Mouse (Mus musculus) midbrain, postnatal 0 days (tissue): ENCODE results near the gene Fat4. TPM values are rescaled to one million over a fixed set of nuclear protein-coding genes. Genes with fewer than 3 reads are reported as not detected.

ENCODE experiments used
- ATAC-seq: fragments of 200-750 bp; cut with Nextera tagmentation; 2 replicates; pipeline ENCODE4 v1.8.0; 2017; ENCODE audit warnings: moderate number of reproducible peaks, mild to moderate bottlenecking, moderate TSS enrichment, moderate library complexity; ENCODE audit not compliant: low FRiP score
- DNase-seq: peaks from one replicate; pipeline ENCODE4 v3.0.0-alpha.2; 2015; ENCODE audit warnings: low spot score
- H3K27ac ChIP-seq: fragments of 300-500 bp; sonication (generic); 2 replicates; pipeline ENCODE4 v1.5.1; 2014; ENCODE audit warnings: low read depth, mild to moderate bottlenecking, low read length, mixed read lengths
- H3K27me3 ChIP-seq: fragments of 300-500 bp; sonication (generic); 2 replicates; pipeline ENCODE4 v1.6.1; 2014; ENCODE audit warnings: low read length, control low read depth, mixed read lengths; ENCODE audit not compliant: insufficient read depth
- H3K36me3 ChIP-seq: fragments of 300-500 bp; sonication (generic); 2 replicates; pipeline ENCODE4 v1.6.1; 2014; ENCODE audit warnings: low read length, control low read depth, mixed read lengths; ENCODE audit not compliant: insufficient read depth
- H3K4me1 ChIP-seq: fragments of 300-500 bp; sonication (generic); 2 replicates; pipeline ENCODE4 v1.6.1; 2014; ENCODE audit warnings: mild to moderate bottlenecking, control low read depth, antibody characterized with exemption, low read length, mixed read lengths; ENCODE audit not compliant: insufficient read depth
- H3K4me2 ChIP-seq: fragments of 300-500 bp; sonication (generic); 2 replicates; pipeline ENCODE4 v1.6.1; 2014; ENCODE audit warnings: low read depth, mild to moderate bottlenecking, low read length, mixed read lengths; ENCODE audit not compliant: poor library complexity, severe bottlenecking
- H3K4me3 ChIP-seq: fragments of 300-500 bp; sonication (generic); 2 replicates; pipeline ENCODE4 v1.5.1; 2014; ENCODE audit warnings: low read depth, mild to moderate bottlenecking, low read length, moderate library complexity
- H3K9ac ChIP-seq: fragments of 300-500 bp; sonication (generic); replicated peaks from 2 replicates; pipeline ENCODE4 v1.6.1; 2014; ENCODE audit warnings: mild to moderate bottlenecking, low read length, moderate library complexity, mixed read lengths; ENCODE audit not compliant: poor library complexity, severe bottlenecking
- H3K9me3 ChIP-seq: fragments of 300-500 bp; sonication (generic); 2 replicates; pipeline ENCODE4 v1.6.1; 2016; ENCODE audit warnings: low read length, control low read depth
- CTCF ChIP-seq: IDR thresholded peaks from 2 replicates; pipeline ENCODE4 v1.5.1; 2016; ENCODE audit warnings: antibody characterized with exemption, mild to moderate bottlenecking
- WGBS: fragments of 180-500 bp; shearing (Covaris S2); extraction: QIAGEN DNeasy Blood & Tissue Kit; methylation state at CpG from one replicate; pipeline ENCODE4 v1.1.7; 2014; 5-methylcytosine and 5-hydroxymethylcytosine counted together
- polyA plus RNA-seq: library from polyadenylated mRNA; unstranded; fragments of >200 nt; fragmentation: Nextera tagmentation; extraction: Ambion mirVana; gene quantifications from 2 replicates; pipeline ENCODE4 v1.2.1, GENCODE M21; 2015
- total RNA-seq: library from RNA; depleted of rRNA; stranded (reverse); fragments of >200 nt; gene quantifications from 2 replicates; pipeline ENCODE4 v1.2.3, GENCODE M21; 2014; rRNA removed

Gene Fat4
- total RNA-seq (79.1 and 91.4 TPM in 2 replicates), polyA plus RNA-seq (4.0 and 5.0 TPM in 2 replicates)

DNA sequence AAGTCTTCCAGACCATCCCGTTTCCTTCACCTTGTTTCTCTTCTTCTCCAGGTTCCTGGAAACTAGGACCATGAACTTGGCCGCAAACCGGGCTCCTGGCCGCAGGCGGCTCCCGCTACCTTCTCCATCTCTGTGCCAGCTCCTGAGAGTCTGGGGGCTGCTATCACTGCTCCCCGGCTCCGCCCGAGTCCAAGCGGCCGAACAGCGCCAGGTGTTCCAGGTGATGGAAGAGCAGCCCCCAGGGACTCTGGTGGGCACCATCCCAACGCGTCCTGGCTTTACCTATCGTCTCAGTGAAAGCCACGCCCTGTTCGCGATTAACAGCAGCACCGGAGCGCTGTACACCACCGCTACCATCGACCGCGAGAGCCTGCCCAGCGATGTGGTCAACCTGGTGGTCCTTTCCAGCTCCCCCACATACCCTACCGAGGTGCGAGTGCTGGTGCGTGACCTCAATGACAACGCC is at the start of gene Fat4:
Gene Fat4 (plus strand): TSS at position 51 of the 466 bp plus-strand sequence.
- no peak for TF ChIP-seq CTCF
- peak; percentile 11; the same call in 1 of the 2 replicates for ATAC-seq
- Histone ChIP-seq H3K4me2 (peak within 1 kb of the TSS; percentile 92), H3K27me3 (no peaks in the 10 kb centered on the region), H3K27ac (peak within 1 kb of the TSS; percentile 81), H3K9ac (peak within 1 kb of the TSS; percentile 65), H3K36me3 (no peaks in the 10 kb centered on the region), H3K4me1 (peaks cover 15% of the 10 kb centered on the region; the same call in 1 of the 2 replicates), H3K4me3 (peak within 1 kb of the TSS; percentile 81), H3K9me3 (no peaks in the 10 kb centered on the region)
- WGBS, result 0% methylated on average over 29 of the region's 29 CpGs
- peak; percentile 47 for DNase-seq

GRCm38 (mm10) chr3:38839438-38839837 is 47.3 kb upstream of the Fat4 start:
- no peak for TF ChIP-seq CTCF
- DNase-seq (no peak), ATAC-seq (no peak)
- Histone ChIP-seq H3K9ac (no peak overlapping the region), H3K4me2 (no peak overlapping the region), H3K36me3 (no peaks in the 10 kb centered on the region), H3K27me3 (no peaks in the 10 kb centered on the region), H3K27ac (no peak overlapping the region), H3K9me3 (no peaks in the 10 kb centered on the region), H3K4me3 (no peak overlapping the region), H3K4me1 (no peaks in the 10 kb centered on the region)
- WGBS, result 92% methylated on average over 2 of the region's 2 CpGs

GRCm38 (mm10) chr3:38843000-38843538 is 43.7 kb upstream of the Fat4 start:
- no peak overlapping the region for H3K27ac ChIP-seq
- H3K9ac ChIP-seq, result no peak overlapping the region
- ATAC-seq (no peak), DNase-seq (peak; percentile 5)
- 55% methylated on average over 7 of the region's 7 CpGs for WGBS
- no peak for TF ChIP-seq CTCF
- no peaks in the 10 kb centered on the region for H3K27me3 ChIP-seq
- no peaks in the 10 kb centered on the region for H3K9me3 ChIP-seq
- H3K4me1 ChIP-seq, result no peaks in the 10 kb centered on the region
- H3K36me3 ChIP-seq, result no peaks in the 10 kb centered on the region
- no peak overlapping the region for H3K4me2 ChIP-seq
- H3K4me3 ChIP-seq, result no peak overlapping the region

GRCm38 (mm10) chr3:38846602-38847382 is 39.9 kb upstream of the Fat4 start:
- peak; percentile 15 for DNase-seq
- H3K4me2 ChIP-seq, result no peak overlapping the region
- TF ChIP-seq CTCF, result peak; percentile 46
- 56% methylated on average over 11 of the region's 11 CpGs for WGBS
- H3K4me3 ChIP-seq, result no peak overlapping the region
- H3K27ac ChIP-seq, result no peak overlapping the region
- H3K9me3 ChIP-seq, result no peaks in the 10 kb centered on the region
- no peaks in the 10 kb centered on the region for H3K36me3 ChIP-seq
- no peaks in the 10 kb centered on the region for H3K4me1 ChIP-seq
- ATAC-seq, result no peak
- no peaks in the 10 kb centered on the region for H3K27me3 ChIP-seq
- H3K9ac ChIP-seq, result no peak overlapping the region

GRCm38 (mm10) chr3:38849077-38849476 is 37.7 kb upstream of the Fat4 start:
- H3K36me3 ChIP-seq, result no peaks in the 10 kb centered on the region
- H3K27ac ChIP-seq, result no peak overlapping the region
- H3K9me3 ChIP-seq, result no peaks in the 10 kb centered on the region
- no peaks in the 10 kb centered on the region for H3K4me1 ChIP-seq
- WGBS, result 73% methylated on average over 3 of the region's 3 CpGs
- no peaks in the 10 kb centered on the region for H3K27me3 ChIP-seq
- H3K4me2 ChIP-seq, result no peak overlapping the region
- no peak overlapping the region for H3K4me3 ChIP-seq
- no peak for ATAC-seq
- DNase-seq, result no peak
- no peak for TF ChIP-seq CTCF
- H3K9ac ChIP-seq, result no peak overlapping the region

GRCm38 (mm10) chr3:38849536-38849935 is 37.2 kb upstream of the Fat4 start:
- Histone ChIP-seq H3K27ac (no peak overlapping the region), H3K9ac (no peak overlapping the region), H3K27me3 (no peaks in the 10 kb centered on the region), H3K4me2 (no peak overlapping the region), H3K9me3 (no peaks in the 10 kb centered on the region), H3K36me3 (no peaks in the 10 kb centered on the region), H3K4me1 (no peaks in the 10 kb centered on the region), H3K4me3 (no peak overlapping the region)
- ATAC-seq (peak; percentile 74), DNase-seq (peak; percentile 75)
- 31% methylated on average over 6 of the region's 6 CpGs for WGBS
- peak; percentile 91 for TF ChIP-seq CTCF
